Mouse (Mus musculus) brain, adult 10 weeks (tissue): Measurements from ENCODE around the gene Abcb10. TPM values are rescaled to one million over a fixed set of nuclear protein-coding genes. Genes with fewer than 3 reads are reported as not detected.

Source experiments
- polyA plus RNA-seq: library from polyadenylated mRNA; stranded (reverse); fragments of 350-450 nt; fragmentation: Illumina TruSeq; extraction: RNeasy Lipid Tissue Mini Kit (QIAGEN cat#74804); gene quantifications from one replicate; pipeline ENCODE4 v1.2.3, GENCODE M21; 2015; ENCODE audit warnings: low read depth, low replicate concordance

Gene Abcb10
- 16.9 TPM for polyA plus RNA-seq

GRCm38 (mm10) chr8:123982826-123983400, at the start of gene Abcb10:
Abcb10 (minus strand) TSS chr8:123983122.

DNA sequence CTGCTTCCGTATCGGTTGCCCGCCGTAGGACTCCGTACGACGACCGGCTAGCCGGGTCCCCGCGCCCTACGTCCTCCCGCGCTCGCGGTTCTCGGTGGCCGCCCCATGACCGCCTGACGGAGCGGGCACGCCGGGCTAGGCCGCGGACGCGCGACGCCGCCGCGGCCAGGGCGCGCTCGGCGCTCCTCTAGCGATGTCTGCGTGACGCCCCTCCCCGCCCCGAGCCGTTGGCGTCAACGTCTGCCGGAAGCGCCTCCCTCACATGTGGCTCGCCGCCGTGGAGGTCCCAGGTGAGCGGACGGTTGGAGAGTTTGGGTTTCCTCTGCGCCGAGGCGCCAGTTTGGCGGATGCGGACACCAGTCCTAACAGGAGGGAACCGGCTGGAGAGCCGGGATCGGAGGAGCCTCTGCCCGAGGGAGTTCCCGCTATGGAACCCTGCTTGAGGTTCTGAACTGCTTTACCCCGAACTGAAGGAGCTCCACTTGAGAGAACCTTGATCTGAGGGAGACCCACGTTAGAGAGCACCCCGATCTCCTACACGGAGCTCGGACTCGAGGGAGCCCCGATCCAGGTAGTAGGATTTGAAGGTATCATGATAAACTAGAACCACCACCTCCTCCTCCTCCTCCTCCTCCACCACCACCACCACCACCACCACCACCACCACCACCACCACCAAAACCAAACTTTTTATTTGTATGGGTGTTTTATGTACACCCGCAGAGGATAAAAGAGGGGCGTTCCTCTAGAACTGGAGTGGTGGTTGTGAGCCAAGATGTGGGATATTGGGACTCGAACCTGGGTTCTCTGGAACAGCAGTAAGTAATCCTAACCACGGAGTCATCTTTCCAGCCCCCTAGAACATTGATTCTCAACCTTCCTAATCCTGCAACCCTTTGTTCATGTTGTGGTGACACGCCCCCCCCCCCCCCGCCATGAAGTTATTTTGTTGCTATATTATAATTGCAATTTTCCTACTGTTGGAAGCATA, 38.6 kb upstream of the Abcb10 start, which contains the start of the genes Taf5l and Urb2:
TSS of gene Taf5l (minus strand) at position 161 of the 991 bp plus-strand sequence.
TSS of gene Urb2 (plus strand) at position 272 of the 991 bp plus-strand sequence.

GRCm38 (mm10) chr8:123948942-123949685, 33.8 kb downstream of the Abcb10 start, which contains the start of gene Nup133:
Nup133 (minus strand) TSS chr8:123949265.

Other genes starting within 250 kb of the Abcb10 start
- gene Rab4a, start 177.1 kb downstream of the Abcb10 start, polyA plus RNA-seq, result 54.3 TPM
- gene Ccsap, start 122.9 kb downstream of the Abcb10 start, polyA plus RNA-seq, result 45.1 TPM
- 13.8 TPM for gene Acta1, start 88.4 kb downstream of the Abcb10 start, polyA plus RNA-seq
- gene Nup133, start 33.9 kb downstream of the Abcb10 start, polyA plus RNA-seq, result 17.2 TPM
- 16.1 TPM for gene Taf5l, start 38.3 kb upstream of the Abcb10 start, polyA plus RNA-seq
- gene Urb2, start 38.4 kb upstream of the Abcb10 start, polyA plus RNA-seq, result 6.0 TPM
- gene Galnt2, start 248.3 kb upstream of the Abcb10 start, polyA plus RNA-seq, result 24.3 TPM